ENCODE assay signal across 10 mouse cellular contexts in the genomic region with DNA sequence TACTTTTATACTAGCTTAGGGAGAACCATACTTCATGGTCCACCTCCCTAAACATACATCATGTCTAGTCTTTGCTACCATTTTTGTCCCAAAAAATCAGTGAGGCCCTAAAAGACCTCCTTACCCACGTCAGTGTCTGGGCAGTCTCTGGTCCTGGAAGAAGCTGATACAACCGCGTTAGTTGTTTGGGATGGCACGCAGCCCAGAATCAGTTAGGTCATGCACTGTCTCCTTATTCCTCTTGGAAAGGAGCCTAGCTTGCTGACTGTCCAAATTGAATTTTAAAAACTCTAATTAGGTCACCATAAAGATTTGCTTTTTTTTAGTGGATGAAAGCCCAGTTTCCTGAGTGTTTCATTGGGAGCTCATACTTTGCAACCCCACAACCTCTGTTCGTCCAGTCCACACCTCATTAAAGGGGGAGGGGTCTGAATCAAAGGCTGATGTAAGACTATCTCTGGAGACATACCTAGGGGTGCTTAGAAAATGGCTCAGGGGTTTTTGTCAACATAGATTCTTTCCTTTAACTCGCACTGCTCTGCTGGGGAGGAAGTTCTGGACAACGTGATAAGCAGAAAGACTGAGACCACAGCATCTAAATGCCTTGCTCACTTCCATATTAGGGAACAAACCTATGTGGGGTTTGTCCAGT.
A peak's percentile ranks its signal among the peaks of the same experiment; 100 is the strongest.
DNase-seq lines count a peak whose midpoint lies in the region; ATAC-seq and TF ChIP-seq lines count a peak whose summit lies in the region.
"Had no signal": no experiment of that assay in that cellular context is flagged by ENCODE, and none has a peak within 500 bp of the region (broad histone marks: within the 10 kb centered on the region; RNA-seq: fewer than 3 reads in every experiment).

No protein-coding gene starts in this region.

- H3K27ac ChIP-seq in hindbrain, embryonic 16.5 days (ENCODE audit: low read depth, low read length): no peak overlapping the region
- H3K27ac ChIP-seq in hindbrain, embryonic 11.5 days (ENCODE audit: low read depth, low read length): no peak overlapping the region
- peak overlapping the region; percentile 48 for H3K27ac ChIP-seq in heart, embryonic 16.5 days (ENCODE audit: low read length)
- peak overlapping the region; percentile 59; the same call in 1 of the 2 replicates for H3K27ac ChIP-seq in lung, embryonic 14.5 days (ENCODE audit: low read depth)
- H3K27ac ChIP-seq: embryonic facial prominence, embryonic 13.5 days; liver, embryonic 15.5 days had no signal

- no peaks in the 10 kb centered on the region for H3K27me3 ChIP-seq in hindbrain, embryonic 16.5 days (replicated peaks; ENCODE audit: control insufficient read depth, insufficient read depth, low read length)
- no peaks in the 10 kb centered on the region for H3K27me3 ChIP-seq in hindbrain, embryonic 11.5 days (ENCODE audit: control insufficient read depth, insufficient read depth, low read length)
- no peaks in the 10 kb centered on the region for H3K27me3 ChIP-seq in heart, embryonic 16.5 days (ENCODE audit: control insufficient read depth, insufficient read depth, low read length)
- H3K27me3 ChIP-seq in lung, embryonic 14.5 days (ENCODE audit: insufficient read depth, low read length): no peaks in the 10 kb centered on the region
- H3K27me3 ChIP-seq: embryonic facial prominence, embryonic 13.5 days; liver, embryonic 15.5 days had no signal

- no peaks in the 10 kb centered on the region for H3K9me3 ChIP-seq in hindbrain, embryonic 16.5 days (ENCODE audit: control insufficient read depth, low read length)
- no peaks in the 10 kb centered on the region for H3K9me3 ChIP-seq in hindbrain, embryonic 11.5 days (ENCODE audit: control insufficient read depth, low read length)
- H3K9me3 ChIP-seq in heart, embryonic 16.5 days (replicated peaks; ENCODE audit: control insufficient read depth, low read length): no peaks in the 10 kb centered on the region
- no peaks in the 10 kb centered on the region for H3K9me3 ChIP-seq in lung, embryonic 14.5 days (ENCODE audit: low read depth, low read length)
- H3K9me3 ChIP-seq: embryonic facial prominence, embryonic 13.5 days; liver, embryonic 15.5 days had no signal

- H3K4me1 ChIP-seq in hindbrain, embryonic 16.5 days (ENCODE audit: control insufficient read depth, insufficient read depth, low read depth, low read length): no peaks in the 10 kb centered on the region; the same call in 1 of the 2 replicates
- no peaks in the 10 kb centered on the region for H3K4me1 ChIP-seq in hindbrain, embryonic 11.5 days (replicated peaks; ENCODE audit: control insufficient read depth, insufficient read depth, low read length)
- H3K4me1 ChIP-seq in heart, embryonic 16.5 days (ENCODE audit: control insufficient read depth, insufficient read depth, low read length): 0 out of 2 replicates have a peak, but pooled peaks cover 4% of the 10 kb centered on the region
- H3K4me1 ChIP-seq in lung, embryonic 14.5 days (ENCODE audit: insufficient read depth): 0 out of 2 replicates have a peak, but pooled peaks cover 3% of the 10 kb centered on the region
- H3K4me1 ChIP-seq: embryonic facial prominence, embryonic 13.5 days; liver, embryonic 15.5 days had no signal

- peak; percentile 72; the same call in 1 of the 2 replicates for ATAC-seq in hindbrain, embryonic 16.5 days
- ATAC-seq in hindbrain, embryonic 11.5 days (ENCODE audit: low FRiP score): no peak
- peak; percentile 87 for ATAC-seq in heart, embryonic 16.5 days (replicated peaks; ENCODE audit: extremely low read depth, insufficient read depth, low FRiP score)
- ATAC-seq in lung, embryonic 14.5 days (ENCODE audit: insufficient read depth): peak; percentile 94

- WGBS in hindbrain, embryonic 16.5 days: 63% methylated on average over 7 of the region's 7 CpGs
- 81% methylated on average over 7 of the region's 7 CpGs for WGBS in hindbrain, embryonic 11.5 days
- 35% methylated on average over 7 of the region's 7 CpGs for WGBS in heart, embryonic 16.5 days
- 35% methylated on average over 7 of the region's 7 CpGs for WGBS in lung, embryonic 14.5 days

- no peak for DNase-seq in hindbrain, embryonic 11.5 days (ENCODE audit: low spot score)
- DNase-seq in NIH3T3 (ENCODE audit: low read depth): peak; percentile 29
- DNase-seq in cerebellum, postnatal 14 days: peak; percentile 85
- peak; percentile 89 for DNase-seq in lung, embryonic 14.5 days
- no peak for DNase-seq in T-cell, adult 2 months (ENCODE audit: low spot score)
- no peak for DNase-seq in left cerebral cortex, postnatal 36 days (ENCODE audit: low spot score in 2 of 2)

- H3K9ac ChIP-seq in hindbrain, embryonic 16.5 days (ENCODE audit: low read depth, low read length): no peak overlapping the region
- no peak overlapping the region for H3K9ac ChIP-seq in hindbrain, embryonic 11.5 days (ENCODE audit: low read depth, low read length)
- H3K9ac ChIP-seq in heart, embryonic 16.5 days (ENCODE audit: low read length): no peak overlapping the region
- H3K9ac ChIP-seq in lung, embryonic 14.5 days: no peak overlapping the region
- H3K9ac ChIP-seq: embryonic facial prominence, embryonic 13.5 days; liver, embryonic 15.5 days had no signal

- no peak for TF ChIP-seq CTCF in lung, embryonic 14.5 days (IDR thresholded peaks at IDR 0.05; ENCODE audit: low read depth)

- H3K4me2 ChIP-seq in hindbrain, embryonic 16.5 days (ENCODE audit: low read length): no peak overlapping the region
- no peak overlapping the region for H3K4me2 ChIP-seq in hindbrain, embryonic 11.5 days (replicated peaks; ENCODE audit: low read depth, low read length)
- H3K4me2 ChIP-seq in heart, embryonic 16.5 days (ENCODE audit: low read depth, low read length): no peak overlapping the region
- no peak overlapping the region for H3K4me2 ChIP-seq in lung, embryonic 14.5 days
- H3K4me2 ChIP-seq: embryonic facial prominence, embryonic 13.5 days; liver, embryonic 15.5 days had no signal

- no peaks in the 10 kb centered on the region for H3K36me3 ChIP-seq in hindbrain, embryonic 16.5 days (ENCODE audit: control insufficient read depth, insufficient read depth, low read length)
- H3K36me3 ChIP-seq in hindbrain, embryonic 11.5 days (ENCODE audit: control insufficient read depth, insufficient read depth, low read length): no peaks in the 10 kb centered on the region
- no peaks in the 10 kb centered on the region for H3K36me3 ChIP-seq in heart, embryonic 16.5 days (ENCODE audit: control insufficient read depth, insufficient read depth)
- no peaks in the 10 kb centered on the region for H3K36me3 ChIP-seq in lung, embryonic 14.5 days (ENCODE audit: insufficient read depth)
- H3K36me3 ChIP-seq: embryonic facial prominence, embryonic 13.5 days; liver, embryonic 15.5 days had no signal

- H3K4me3 ChIP-seq in hindbrain, embryonic 16.5 days (ENCODE audit: low read length): no peak overlapping the region
- H3K4me3 ChIP-seq in hindbrain, embryonic 11.5 days (ENCODE audit: low read depth, low read length): no peak overlapping the region
- no peak overlapping the region for H3K4me3 ChIP-seq in heart, embryonic 16.5 days (ENCODE audit: low read length)
- no peak overlapping the region for H3K4me3 ChIP-seq in lung, embryonic 14.5 days (ENCODE audit: low read depth, low read length)
- H3K4me3 ChIP-seq: embryonic facial prominence, embryonic 13.5 days; liver, embryonic 15.5 days had no signal

- intact Hi-C loops in left cerebral cortex, postnatal 36 days (cut with DNase I): no loop called here

Comparison
In these comparisons a context has a peak if more than half of its experiments do, and no peak if none do; other contexts are left out.
1. H3K27ac ChIP-seq: peak in heart, embryonic 16.5 days (single experiment) and lung, embryonic 14.5 days (single experiment); none in hindbrain, embryonic 16.5 days (single experiment) and hindbrain, embryonic 11.5 days (single experiment).
2. DNase-seq: peak in NIH3T3 (single experiment), cerebellum, postnatal 14 days (2 of 2) and lung, embryonic 14.5 days (single experiment); none in hindbrain, embryonic 11.5 days (single experiment), T-cell, adult 2 months (single experiment) and left cerebral cortex, postnatal 36 days (0 of 2).